Mouse (Mus musculus): ENCODE measurements around the gene Tanc1. TPM values are rescaled to one million over a fixed set of nuclear protein-coding genes. Genes with fewer than 3 reads are reported as not detected.

Tanc1 gene
- polyA plus RNA-seq, 1 experiment from 2014 or later: 8.5 TPM

DNA sequence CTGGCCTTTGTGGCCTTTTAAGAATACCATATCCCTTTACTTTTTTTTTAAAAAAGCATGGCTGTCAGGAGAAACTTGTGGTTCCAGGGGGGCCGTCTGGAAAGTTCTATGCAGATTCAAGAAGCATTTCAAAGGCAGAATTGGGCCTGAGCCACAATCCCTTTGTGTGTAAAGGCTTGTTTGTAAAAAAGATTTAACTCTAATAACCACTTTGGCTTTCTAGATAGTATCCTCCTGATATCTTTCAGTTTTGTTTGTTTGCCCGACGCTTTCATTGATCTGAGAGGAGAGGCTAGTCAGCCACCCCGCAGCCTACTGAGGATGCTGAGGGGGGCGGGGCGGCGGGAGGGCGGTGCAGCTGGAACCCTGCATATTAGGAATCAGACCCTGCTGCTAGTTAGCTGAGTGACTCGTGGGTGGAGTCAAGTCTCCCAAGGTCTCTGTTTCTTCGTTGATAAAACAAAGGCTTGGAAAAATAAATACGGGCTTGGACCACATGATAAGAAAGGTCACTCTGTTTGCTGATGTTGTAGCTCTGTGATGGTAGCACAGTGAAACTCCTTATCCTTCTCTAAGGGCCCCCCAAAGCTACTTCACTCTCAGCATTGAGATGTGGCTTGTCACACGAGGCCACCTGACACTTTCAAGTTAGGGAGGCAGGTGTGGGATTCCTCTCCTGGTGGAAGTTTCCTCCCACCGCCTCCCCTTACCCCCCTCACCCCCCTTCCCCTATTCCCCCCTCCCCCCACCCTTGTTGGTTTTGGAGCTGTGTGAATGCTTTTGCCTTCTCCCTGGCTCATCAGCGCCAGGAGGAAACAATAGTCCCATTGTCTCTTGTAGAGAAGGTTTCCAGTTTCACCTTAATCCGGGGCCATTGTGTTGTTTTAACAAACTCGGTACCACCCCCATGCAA, 86.1 kb downstream of the Tanc1 start:
- Histone ChIP-seq H3K27ac (replicated peaks) (peak overlapping the region; percentile 28; the same call in 1 of the 2 replicates), H3K4me2 (peak overlapping the region; percentile 42), H3K9ac (no peak overlapping the region), H3K4me3 (no peak overlapping the region), H3K36me3 (no peaks in the 10 kb centered on the region), H3K9me3 (no peaks in the 10 kb centered on the region), H3K27me3 (no peaks in the 10 kb centered on the region), H3K4me1 (replicated peaks) (peaks cover 19% of the 10 kb centered on the region)
- 2% methylated on average over 16 of the region's 16 CpGs for WGBS
- peak; percentile 76 for ATAC-seq (ENCODE audit: low FRiP score, low read depth)

DNA sequence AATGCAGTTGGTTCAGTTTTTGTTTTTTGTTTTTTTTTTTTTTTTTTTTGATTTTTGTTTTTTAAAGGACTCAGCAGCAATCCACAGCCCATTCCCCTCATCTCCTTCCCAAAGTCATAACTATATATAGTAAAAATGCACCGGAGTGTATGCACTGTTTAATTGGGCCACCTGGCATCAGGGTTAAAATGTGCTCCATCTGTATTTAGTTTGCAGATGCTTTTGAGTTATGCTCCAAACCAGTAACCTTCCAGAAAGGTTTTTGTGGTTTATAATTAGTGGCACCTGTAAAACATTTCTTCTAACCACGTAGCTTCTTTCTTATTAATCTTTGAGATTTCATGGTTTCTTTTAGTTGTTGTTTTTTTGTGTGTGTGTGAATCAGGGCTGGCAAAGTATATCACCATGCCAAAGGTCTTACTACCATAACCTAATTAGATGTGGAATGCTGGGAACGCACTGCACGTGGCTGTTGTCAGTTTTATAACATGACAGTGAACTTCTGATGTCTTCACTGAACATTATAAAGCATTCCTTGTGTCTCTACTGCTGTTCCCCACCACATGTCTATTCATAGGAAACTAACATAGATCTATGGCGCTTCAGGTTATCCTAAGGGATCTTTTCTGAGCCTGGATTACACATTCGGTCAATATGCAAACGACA, 86.9 kb downstream of the Tanc1 start:
- Histone ChIP-seq H3K4me1 (replicated peaks) (peaks cover 19% of the 10 kb centered on the region), H3K27ac (replicated peaks) (no peak overlapping the region), H3K27me3 (no peaks in the 10 kb centered on the region), H3K36me3 (no peaks in the 10 kb centered on the region), H3K9me3 (no peaks in the 10 kb centered on the region), H3K4me2 (peak overlapping the region; percentile 42; the same call in 1 of the 2 replicates), H3K9ac (no peak overlapping the region), H3K4me3 (no peak overlapping the region)
- no peak for ATAC-seq (ENCODE audit: low FRiP score, low read depth)
- WGBS: 31% methylated on average over 7 of the region's 7 CpGs

DNA sequence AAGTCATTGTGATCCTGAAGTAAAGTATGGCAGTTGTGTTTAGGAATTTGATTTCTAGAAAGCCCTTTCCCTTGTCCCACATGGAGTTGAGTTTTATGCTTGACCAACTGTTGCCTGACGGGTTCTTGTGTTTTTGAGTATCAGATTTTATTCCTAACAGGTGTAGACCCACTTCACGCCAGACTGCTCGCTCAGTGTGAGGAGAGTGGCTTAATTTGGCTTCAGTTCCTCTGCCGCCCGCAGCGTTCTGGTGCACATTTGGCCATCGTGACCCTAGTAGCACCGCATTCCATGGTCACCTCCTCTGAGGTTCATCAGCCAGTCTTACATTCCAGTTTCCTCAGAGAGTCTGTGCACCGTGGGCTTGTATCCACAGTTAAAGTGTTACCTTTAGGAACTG, 88.1 kb downstream of the Tanc1 start:
- no peak overlapping the region for H3K9ac ChIP-seq
- no peak for ATAC-seq (ENCODE audit: low FRiP score, low read depth)
- 78% methylated on average over 9 of the region's 9 CpGs for WGBS
- H3K4me1 ChIP-seq (replicated peaks): peaks cover 19% of the 10 kb centered on the region
- no peaks in the 10 kb centered on the region for H3K36me3 ChIP-seq
- H3K27me3 ChIP-seq: no peaks in the 10 kb centered on the region
- no peak overlapping the region for H3K27ac ChIP-seq (replicated peaks)
- H3K4me2 ChIP-seq: no peak overlapping the region
- H3K9me3 ChIP-seq: no peaks in the 10 kb centered on the region
- H3K4me3 ChIP-seq: no peak overlapping the region

- ATAC-seq (ENCODE audit: low FRiP score, low read depth): no peak
- Histone ChIP-seq H3K27ac (replicated peaks) (no peak overlapping the region), H3K4me1 (replicated peaks) (no peaks in the 10 kb centered on the region), H3K36me3 (no peaks in the 10 kb centered on the region), H3K9me3 (no peaks in the 10 kb centered on the region), H3K9ac (no peak overlapping the region), H3K4me2 (no peak overlapping the region), H3K4me3 (no peak overlapping the region), H3K27me3 (no peaks in the 10 kb centered on the region)
- 84% methylated on average over 12 of the region's 12 CpGs for WGBS
Measured at GRCm38 (mm10) chr2:59705221-59705620, 93.4 kb downstream of the Tanc1 start.

DNA sequence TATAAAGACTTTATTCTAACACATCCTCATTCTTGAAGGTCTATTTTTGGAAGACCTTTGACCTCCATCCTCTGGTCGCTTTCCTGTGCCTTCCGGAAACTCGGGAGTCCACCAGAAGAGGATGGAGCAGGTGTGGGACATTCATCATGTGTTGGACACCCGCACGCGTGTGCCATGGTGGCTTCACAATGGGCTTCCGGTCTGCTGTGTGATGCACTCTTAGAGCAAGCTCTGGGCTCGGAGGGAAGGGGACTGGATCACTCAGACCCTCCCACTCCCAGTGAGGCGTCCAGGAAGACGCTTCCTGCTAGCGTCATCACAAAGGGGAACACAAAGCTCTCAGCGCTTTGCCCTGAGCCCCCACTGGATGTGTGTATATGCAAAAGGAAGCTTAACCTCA, 95.0 kb downstream of the Tanc1 start:
- WGBS: 84% methylated on average over 12 of the region's 12 CpGs
- no peak for ATAC-seq (ENCODE audit: low FRiP score, low read depth)

GRCm38 (mm10) chr2:59707922-59708706, 96.3 kb downstream of the Tanc1 start:
- Histone ChIP-seq H3K4me3 (no peak overlapping the region), H3K27ac (replicated peaks) (no peak overlapping the region), H3K4me2 (no peak overlapping the region), H3K4me1 (replicated peaks) (no peaks in the 10 kb centered on the region), H3K9me3 (no peaks in the 10 kb centered on the region), H3K9ac (no peak overlapping the region), H3K27me3 (no peaks in the 10 kb centered on the region), H3K36me3 (no peaks in the 10 kb centered on the region)
- 78% methylated on average over 13 of the region's 13 CpGs for WGBS
- ATAC-seq (ENCODE audit: low FRiP score, low read depth): no peak

More for the DNA sequence above, 95.0 kb downstream of the Tanc1 start:
- Histone ChIP-seq H3K9ac (no peak overlapping the region), H3K4me3 (no peak overlapping the region), H3K36me3 (no peaks in the 10 kb centered on the region), H3K4me2 (no peak overlapping the region), H3K27ac (replicated peaks) (no peak overlapping the region), H3K9me3 (no peaks in the 10 kb centered on the region), H3K4me1 (replicated peaks) (no peaks in the 10 kb centered on the region), H3K27me3 (no peaks in the 10 kb centered on the region)

GRCm38 (mm10) chr2:59710771-59711170, 98.9 kb downstream of the Tanc1 start:
- Histone ChIP-seq H3K4me1 (replicated peaks) (no peaks in the 10 kb centered on the region), H3K4me2 (no peak overlapping the region), H3K9ac (no peak overlapping the region), H3K36me3 (no peaks in the 10 kb centered on the region), H3K27ac (replicated peaks) (no peak overlapping the region), H3K4me3 (no peak overlapping the region), H3K27me3 (no peaks in the 10 kb centered on the region), H3K9me3 (no peaks in the 10 kb centered on the region)
- no peak for ATAC-seq (ENCODE audit: low FRiP score, low read depth)
- 96% methylated on average over 6 of the region's 6 CpGs for WGBS

- H3K27ac ChIP-seq (replicated peaks): no peak overlapping the region
Measured at GRCm38 (mm10) chr2:59711992-59712391, 100.2 kb downstream of the Tanc1 start.

GRCm38 (mm10) chr2:59712484-59712883, 100.6 kb downstream of the Tanc1 start:
- H3K36me3 ChIP-seq: no peaks in the 10 kb centered on the region
- H3K4me3 ChIP-seq: no peak overlapping the region
- 87% methylated on average over 9 of the region's 9 CpGs for WGBS
- no peaks in the 10 kb centered on the region for H3K4me1 ChIP-seq (replicated peaks)
- H3K27ac ChIP-seq (replicated peaks): 0 out of 2 replicates have a peak overlapping the region, but pooled peaks have one; percentile 21
- no peaks in the 10 kb centered on the region for H3K27me3 ChIP-seq
- H3K4me2 ChIP-seq: no peak overlapping the region
- H3K9ac ChIP-seq: no peak overlapping the region
- no peaks in the 10 kb centered on the region for H3K9me3 ChIP-seq
- ATAC-seq (ENCODE audit: low FRiP score, low read depth): no peak

More at GRCm38 (mm10) chr2:59711992-59712391, 100.2 kb downstream of the Tanc1 start:
- no peaks in the 10 kb centered on the region for H3K9me3 ChIP-seq
- no peak overlapping the region for H3K4me3 ChIP-seq
- no peaks in the 10 kb centered on the region for H3K27me3 ChIP-seq
- no peak overlapping the region for H3K9ac ChIP-seq
- H3K36me3 ChIP-seq: no peaks in the 10 kb centered on the region
- no peaks in the 10 kb centered on the region for H3K4me1 ChIP-seq (replicated peaks)
- no peak for ATAC-seq (ENCODE audit: low FRiP score, low read depth)
- 81% methylated on average over 8 of the region's 8 CpGs for WGBS
- no peak overlapping the region for H3K4me2 ChIP-seq

DNA sequence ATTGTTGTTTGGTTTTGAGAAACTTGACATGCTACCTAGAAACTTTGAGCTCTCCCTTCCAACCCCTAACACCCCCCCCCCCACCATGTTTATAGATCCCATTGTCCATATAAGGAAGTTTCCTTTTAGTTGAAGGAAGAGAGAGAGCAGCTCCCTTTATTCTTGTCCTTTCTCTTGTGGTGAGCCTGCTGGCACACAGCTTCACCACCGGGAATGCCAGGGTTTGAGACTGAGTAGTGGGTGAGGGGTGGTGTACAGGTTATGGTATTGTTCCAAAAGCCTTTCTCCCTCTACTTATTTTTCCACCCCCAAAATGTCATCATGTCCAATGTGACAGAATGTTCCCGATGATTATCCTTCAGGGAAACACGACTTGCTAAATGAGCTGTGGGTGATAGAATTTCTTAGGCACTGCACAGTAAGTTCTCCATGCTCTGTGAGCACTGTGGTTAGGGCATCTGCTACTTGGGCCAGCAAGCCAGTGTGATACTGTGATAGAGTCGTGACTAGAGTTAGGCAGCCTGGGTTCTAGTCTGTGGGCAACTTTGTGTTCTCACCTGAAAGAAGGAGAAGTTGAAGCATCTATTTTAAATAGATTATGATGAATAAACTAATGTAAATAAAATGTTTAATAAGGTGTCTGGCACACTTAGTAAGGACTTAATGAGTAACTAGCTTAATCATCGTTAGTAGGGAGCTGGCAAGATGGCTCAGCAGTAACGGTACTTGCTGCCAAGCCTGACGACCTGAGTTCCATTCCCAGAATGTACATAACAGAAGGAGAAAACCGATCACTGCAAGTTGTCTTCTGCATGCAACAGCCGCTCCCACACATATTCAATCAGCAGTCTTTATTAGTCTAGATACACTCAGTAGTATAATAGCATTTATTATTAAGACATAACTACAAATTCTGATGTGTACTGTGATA, 102.0 kb downstream of the Tanc1 start:
- H3K9me3 ChIP-seq: no peaks in the 10 kb centered on the region
- H3K4me3 ChIP-seq: no peak overlapping the region
- H3K4me2 ChIP-seq: no peak overlapping the region
- no peaks in the 10 kb centered on the region for H3K27me3 ChIP-seq
- peaks cover 6% of the 10 kb centered on the region for H3K4me1 ChIP-seq (replicated peaks)
- ATAC-seq (ENCODE audit: low FRiP score, low read depth): no peak
- 76% methylated on average over 9 of the region's 9 CpGs for WGBS
- no peak overlapping the region for H3K9ac ChIP-seq
- H3K36me3 ChIP-seq: no peaks in the 10 kb centered on the region
- H3K27ac ChIP-seq (replicated peaks): no peak overlapping the region

DNA sequence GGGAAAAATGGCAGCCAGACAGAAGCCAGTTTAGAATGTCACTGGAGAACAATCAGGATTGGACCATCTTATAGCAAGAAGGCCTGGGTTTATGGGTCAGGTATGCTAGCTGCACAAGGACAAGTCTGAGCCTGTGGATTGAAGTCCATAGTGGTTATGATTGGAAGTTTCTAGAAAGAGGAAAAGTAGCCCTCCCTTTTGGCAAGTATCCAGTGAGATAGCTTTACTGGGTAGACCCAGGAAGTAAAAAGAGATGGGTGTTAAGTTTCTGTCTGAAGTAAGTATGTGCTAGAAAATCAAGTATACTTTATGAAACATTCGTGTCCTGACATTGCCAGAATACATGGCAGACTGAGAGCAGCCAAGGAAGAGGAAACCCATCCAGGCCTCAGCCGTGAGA, 103.2 kb downstream of the Tanc1 start:
- WGBS: 96% methylated on average over 2 of the region's 2 CpGs
- H3K9ac ChIP-seq: no peak overlapping the region
- no peaks in the 10 kb centered on the region for H3K9me3 ChIP-seq
- H3K4me2 ChIP-seq: no peak overlapping the region
- H3K36me3 ChIP-seq: no peaks in the 10 kb centered on the region
- H3K27ac ChIP-seq (replicated peaks): no peak overlapping the region
- peaks cover 8% of the 10 kb centered on the region for H3K4me1 ChIP-seq (replicated peaks)
- H3K4me3 ChIP-seq: no peak overlapping the region
- H3K27me3 ChIP-seq: no peaks in the 10 kb centered on the region
- no peak for ATAC-seq (ENCODE audit: low FRiP score, low read depth)
